Mouse (Mus musculus) 3134 (cell line): ENCODE data around the gene Rara.

Experiments used
- DNase-seq: peaks from one replicate; pipeline ENCODE4 v3.0.0-alpha.2; 2011; ENCODE audit warnings: low spot score; ENCODE audit not compliant: insufficient read length; ENCODE audit errors: extremely low read depth

The Rara gene

DNA sequence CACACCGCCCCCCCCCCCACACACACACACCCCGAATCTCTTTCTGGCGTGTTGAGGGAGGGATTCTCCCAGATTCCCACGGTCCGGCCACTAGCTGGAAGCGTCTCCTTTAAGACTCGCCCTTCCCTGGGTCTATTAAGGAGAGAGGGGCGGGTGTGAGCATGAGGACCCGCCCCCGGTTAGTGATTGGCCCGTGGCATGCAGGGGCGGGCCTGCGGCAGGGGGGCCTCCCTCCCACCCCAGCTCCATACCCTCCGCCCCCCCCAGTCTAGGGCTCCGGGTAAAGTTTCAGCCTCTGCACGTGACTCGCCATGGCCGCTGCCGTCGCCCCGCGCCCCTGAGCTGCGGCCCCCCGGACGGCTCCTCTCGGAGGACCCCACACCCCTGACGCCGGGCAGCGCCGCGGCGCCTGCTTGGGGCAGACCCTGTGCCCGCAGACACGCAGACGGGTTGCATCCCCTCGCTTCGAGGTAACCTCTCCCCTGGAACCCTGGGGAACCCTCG, 9.8 kb downstream of the Rara start:
- peak; percentile 94 for DNase-seq

GRCm38 (mm10) chr11:98937914-98938694, 10.5 kb downstream of the Rara start:
- DNase-seq, result no peak

DNA sequence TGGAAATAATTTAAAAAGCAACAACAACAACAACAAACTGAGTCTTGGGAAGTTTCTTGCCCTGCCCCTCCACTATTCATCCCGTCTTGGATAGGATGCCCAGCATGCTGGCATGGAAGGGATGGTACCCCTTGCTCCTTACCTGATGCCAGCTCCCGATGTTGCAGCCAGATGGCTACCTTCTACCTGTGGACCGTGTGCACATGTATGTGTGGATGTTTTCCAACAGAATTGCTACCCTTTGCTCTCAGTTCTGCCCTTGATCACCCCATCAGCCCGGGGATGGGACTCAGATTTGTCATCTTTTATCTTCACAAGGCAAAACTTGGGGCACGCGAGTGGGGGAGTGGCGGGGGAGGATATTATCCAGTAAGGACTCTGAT, 11.1 kb downstream of the Rara start:
- DNase-seq, result no peak

- DNase-seq, result peak; percentile 29
Observed at GRCm38 (mm10) chr11:98939084-98939952, 11.7 kb downstream of the Rara start.

DNA sequence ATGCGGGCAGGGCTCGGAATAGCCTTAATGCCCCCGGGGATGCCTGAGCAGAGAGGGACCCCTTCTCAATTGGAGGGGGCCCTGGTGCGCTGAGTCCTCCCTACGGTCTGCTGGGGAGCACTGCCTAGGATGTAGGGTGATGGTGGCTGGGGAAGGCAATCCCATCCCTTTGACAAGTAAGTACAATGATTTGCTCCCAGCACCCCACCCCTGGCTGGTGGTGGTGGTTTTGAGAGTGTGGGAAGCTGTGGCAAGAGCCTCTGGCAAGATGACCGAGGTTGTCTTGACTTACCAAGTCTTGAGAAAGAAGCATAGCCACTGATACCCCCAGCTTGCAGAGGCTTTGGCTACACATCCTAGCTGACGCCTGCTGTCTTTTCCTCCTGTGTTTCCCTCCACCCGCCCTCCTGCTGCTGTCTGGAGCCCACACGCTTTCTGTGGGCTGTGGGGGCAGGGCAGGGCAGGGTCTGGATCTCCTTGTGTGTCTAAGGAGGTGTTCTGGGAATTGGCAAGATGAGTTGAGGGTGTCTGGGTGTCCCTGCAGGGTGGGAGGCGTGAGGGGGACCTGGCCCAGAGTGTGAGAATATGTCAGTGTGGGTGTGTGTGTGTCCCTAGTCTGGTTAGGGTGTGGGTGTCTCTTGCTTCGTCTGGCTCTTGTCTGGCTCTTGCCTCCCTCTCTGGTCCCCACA, 12.5 kb downstream of the Rara start:
- DNase-seq, result no peak

- DNase-seq, result no peak
Observed at GRCm38 (mm10) chr11:98940776-98941175, 13.2 kb downstream of the Rara start.

- peak; percentile 63 for DNase-seq
Observed at GRCm38 (mm10) chr11:98941341-98941825, 13.8 kb downstream of the Rara start.

- DNase-seq, result peak; percentile 91
Observed at GRCm38 (mm10) chr11:98941826-98942550, 14.4 kb downstream of the Rara start.

GRCm38 (mm10) chr11:98942555-98942922, 14.9 kb downstream of the Rara start:
- DNase-seq, result no peak

DNA sequence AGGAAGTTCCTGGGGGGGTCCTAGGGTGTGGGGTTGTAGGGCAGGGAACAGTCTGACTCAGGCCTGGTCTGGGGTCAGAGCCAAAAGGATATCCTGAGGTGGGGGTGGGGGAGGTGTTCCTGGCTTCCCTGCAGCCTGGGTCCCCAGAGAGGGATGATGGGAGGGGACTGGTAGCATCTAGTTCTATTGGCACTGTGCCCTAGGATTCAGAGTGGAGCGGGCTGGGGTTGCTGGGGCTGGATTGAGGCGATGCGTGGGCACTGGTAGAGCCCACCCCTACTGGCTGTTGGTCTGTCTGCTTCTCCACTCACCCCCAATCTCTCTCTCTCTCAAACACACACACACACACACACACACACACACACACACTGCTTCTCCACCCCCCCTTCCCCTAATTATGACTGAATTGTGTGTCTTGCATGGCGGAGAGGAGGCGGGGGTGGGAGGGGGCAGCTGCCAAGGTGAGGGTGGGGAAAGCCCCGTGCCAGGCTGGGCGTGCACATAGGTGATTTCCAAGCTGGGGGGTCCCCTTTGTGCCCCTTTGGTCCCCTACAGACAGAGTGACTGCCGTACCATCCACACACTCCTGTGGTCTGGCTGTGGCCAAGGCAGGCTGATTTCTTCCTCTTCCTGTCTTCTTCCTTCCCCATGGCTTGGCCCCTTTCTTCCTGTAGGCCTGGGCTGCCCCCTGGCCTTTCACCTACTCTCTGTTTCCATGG, 15.5 kb downstream of the Rara start:
- DNase-seq, result peak; percentile 86

GRCm38 (mm10) chr11:98943741-98944461, 16.3 kb downstream of the Rara start:
- peak; percentile 56 for DNase-seq

DNA sequence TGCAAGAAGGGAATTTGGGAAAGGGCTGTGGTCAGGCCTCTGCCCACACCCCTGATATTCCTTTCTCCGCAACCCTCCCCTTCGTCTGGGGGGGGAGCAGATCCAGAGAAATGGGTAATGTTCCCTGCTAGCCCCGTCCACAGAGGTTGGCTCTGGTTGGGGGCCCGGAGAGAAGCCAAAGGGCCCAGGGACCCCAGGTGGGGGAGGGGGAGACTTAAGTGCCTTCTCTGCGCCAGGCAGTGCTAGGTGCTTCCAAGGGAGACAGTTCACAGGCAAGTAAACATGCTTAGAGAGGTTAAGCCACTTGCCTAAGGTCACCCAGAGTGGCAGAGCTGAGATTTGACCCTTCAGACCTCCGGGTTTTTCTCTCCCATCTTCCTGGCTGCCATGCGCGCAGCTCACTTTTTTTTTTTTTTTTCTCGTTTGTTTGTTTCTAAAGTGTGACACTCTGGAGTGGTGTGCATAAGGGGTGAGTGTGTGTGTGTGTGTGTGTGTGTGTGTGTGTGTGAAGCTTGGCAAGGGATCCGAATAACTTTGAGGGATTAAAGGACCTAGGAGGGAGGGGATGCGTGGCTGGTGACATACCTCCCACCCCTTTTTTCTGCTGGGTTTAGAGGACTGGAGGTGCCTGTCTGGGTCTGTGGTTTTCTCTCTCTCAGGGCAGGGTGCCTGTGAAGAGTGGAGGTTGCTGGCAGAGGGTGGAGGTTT, 17.4 kb downstream of the Rara start:
- no peak for DNase-seq

GRCm38 (mm10) chr11:98945605-98945977, 18.0 kb downstream of the Rara start:
- DNase-seq, result no peak

- no peak for DNase-seq
Observed at GRCm38 (mm10) chr11:98947969-98948569, 20.5 kb downstream of the Rara start.

DNA sequence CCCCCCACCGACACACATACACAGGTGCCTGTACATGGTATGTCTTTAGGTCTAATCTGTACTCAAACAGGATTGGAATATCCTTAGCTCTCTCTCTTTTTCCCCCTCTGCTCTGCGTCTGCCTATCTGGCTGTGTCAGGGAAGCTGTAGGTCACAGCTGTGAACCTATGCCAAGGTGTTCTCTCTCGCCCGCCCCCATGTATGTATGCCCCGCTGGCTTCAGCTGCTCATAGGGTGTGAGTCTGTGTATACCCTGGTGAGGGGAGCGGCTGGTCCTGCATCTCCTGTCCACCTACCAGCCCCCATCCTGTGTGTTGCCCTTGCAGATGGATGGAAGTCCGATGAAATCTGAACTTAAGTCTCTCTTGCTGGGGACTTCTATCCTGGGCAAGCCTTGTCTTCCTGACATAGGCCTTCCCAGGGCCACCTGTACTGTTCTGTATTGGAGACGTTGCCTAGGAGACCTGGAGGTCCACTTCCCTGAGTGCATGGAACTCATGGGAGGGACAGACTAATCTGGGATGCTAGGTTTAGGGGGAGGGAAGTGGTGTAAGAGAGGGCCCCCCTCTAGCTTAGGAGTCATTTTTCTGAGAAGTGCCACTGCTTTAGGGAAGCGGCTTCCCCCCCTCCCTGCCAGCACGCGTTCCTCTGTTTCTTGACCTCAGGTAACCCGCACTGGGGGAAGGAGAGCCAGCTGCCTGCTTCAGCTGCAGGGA, 21.8 kb downstream of the Rara start:
- DNase-seq, result no peak

DNA sequence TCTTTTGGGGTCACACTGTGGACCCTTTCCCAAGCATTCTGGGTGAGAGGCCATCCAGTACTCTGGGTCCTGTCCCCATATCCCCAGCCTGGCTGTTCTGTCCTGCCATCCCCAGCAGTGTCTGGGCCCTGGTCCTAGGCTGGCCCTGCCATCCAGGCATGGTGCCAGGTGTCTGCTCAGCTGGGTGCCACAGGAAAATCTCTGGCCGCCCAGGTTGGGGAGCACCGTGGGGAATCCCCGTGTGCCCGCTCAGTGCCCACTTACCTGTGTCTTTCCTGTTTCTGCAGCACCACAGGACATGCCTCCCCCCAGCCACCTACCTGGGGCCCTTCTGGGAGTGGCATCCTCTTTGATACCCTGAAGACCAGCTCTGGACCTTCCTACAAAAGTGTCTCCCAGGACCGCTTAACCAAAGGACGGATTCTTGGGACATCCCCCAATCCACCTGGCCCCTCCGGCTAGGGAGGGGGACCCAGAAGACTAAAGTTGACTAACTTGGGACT, 22.4 kb downstream of the Rara start:
- DNase-seq, result no peak

GRCm38 (mm10) chr11:98950484-98950883, 22.9 kb downstream of the Rara start:
- no peak for DNase-seq
